Mouse (Mus musculus) forebrain, embryonic 11.5 days (tissue): ENCODE results near the gene Lzts2. TPM values are rescaled to one million over a fixed set of nuclear protein-coding genes. Genes with fewer than 3 reads are reported as not detected.
A peak's percentile ranks its signal among the peaks of the same experiment; 100 is the strongest.

ENCODE experiments used
- ATAC-seq: fragments of 200-750 bp; cut with Nextera tagmentation; replicated peaks from 2 replicates; pipeline ENCODE4 v1.8.0; 2017; ENCODE audit warnings: moderate TSS enrichment; ENCODE audit not compliant: low FRiP score
- DNase-seq: peaks from one replicate; pipeline ENCODE4 v3.0.0-alpha.2; 2017; ENCODE audit warnings: low spot score
- H3K27ac ChIP-seq: fragments of 300-500 bp; sonication (generic); 2 replicates; pipeline ENCODE4 v1.5.1; 2014; ENCODE audit warnings: low read depth, low read length
- H3K27me3 ChIP-seq: fragments of 300-500 bp; sonication (generic); 2 replicates; pipeline ENCODE4 v1.6.1; 2014; ENCODE audit warnings: mild to moderate bottlenecking, low read length, mixed read lengths; ENCODE audit not compliant: control insufficient read depth, insufficient read depth
- H3K36me3 ChIP-seq: fragments of 300-500 bp; sonication (generic); 2 replicates; pipeline ENCODE4 v1.6.1; 2014; ENCODE audit warnings: mild to moderate bottlenecking, low read length, moderate library complexity, mixed read lengths; ENCODE audit not compliant: control insufficient read depth, insufficient read depth
- H3K4me1 ChIP-seq: fragments of 300-500 bp; sonication (generic); replicated peaks from 2 replicates; pipeline ENCODE4 v1.6.1; 2014; ENCODE audit warnings: low read length, mixed read lengths; ENCODE audit not compliant: control insufficient read depth, insufficient read depth
- H3K4me2 ChIP-seq: fragments of 300-500 bp; sonication (generic); 2 replicates; pipeline ENCODE4 v1.6.1; 2014; ENCODE audit warnings: low read depth, mild to moderate bottlenecking, low read length, moderate library complexity, mixed read lengths; ENCODE audit not compliant: severe bottlenecking
- H3K4me3 ChIP-seq: fragments of 300-500 bp; sonication (generic); 2 replicates; pipeline ENCODE4 v1.5.1; 2014; ENCODE audit warnings: low read depth, low read length
- H3K9ac ChIP-seq: fragments of 300-500 bp; sonication (generic); 2 replicates; pipeline ENCODE4 v1.6.1; 2014; ENCODE audit warnings: low read length
- H3K9me3 ChIP-seq: fragments of 300-500 bp; sonication (generic); 2 replicates; pipeline ENCODE4 v1.6.1; 2016; ENCODE audit warnings: low read length, mixed read lengths; ENCODE audit not compliant: control insufficient read depth
- WGBS: fragments of 180-500 bp; shearing (Covaris S2); extraction: QIAGEN DNeasy Blood & Tissue Kit; methylation state at CpG from one replicate; pipeline ENCODE4 v1.1.7; 2014; 5-methylcytosine and 5-hydroxymethylcytosine counted together
- polyA plus RNA-seq: library from polyadenylated mRNA; unstranded; fragments of >200 nt; fragmentation: Nextera tagmentation; extraction: Ambion mirVana; gene quantifications from 2 replicates; pipeline ENCODE4 v1.2.1, GENCODE M21; 2014

Gene Lzts2
- polyA plus RNA-seq, 1 experiment from 2014 or later: 56.9 TPM

GRCm38 (mm10) chr19:45056364-45056763 lies 42.1 kb downstream of the Lzts2 start:
- 53% methylated on average over 4 of the region's 4 CpGs for WGBS
- Histone ChIP-seq H3K4me2 (no peak overlapping the region), H3K27ac (no peak overlapping the region), H3K4me1 (peaks cover 7% of the 10 kb centered on the region; the same call in 1 of the 2 replicates), H3K36me3 (no peaks in the 10 kb centered on the region), H3K9me3 (no peaks in the 10 kb centered on the region), H3K27me3 (no peaks in the 10 kb centered on the region), H3K4me3 (no peak overlapping the region), H3K9ac (no peak overlapping the region)
- no peak for ATAC-seq
- DNase-seq: no peak

- Histone ChIP-seq H3K4me2 (peak overlapping the region; percentile 90), H3K27me3 (no peaks in the 10 kb centered on the region), H3K4me1 (peaks cover 7% of the 10 kb centered on the region; the same call in 1 of the 2 replicates), H3K9ac (peak overlapping the region; percentile 67; the same call in 1 of the 2 replicates), H3K36me3 (no peaks in the 10 kb centered on the region), H3K27ac (0 out of 2 replicates have a peak overlapping the region, but pooled peaks have one; percentile 96), H3K4me3 (peak overlapping the region; percentile 58; the same call in 1 of the 2 replicates), H3K9me3 (no peaks in the 10 kb centered on the region)
- no peak for DNase-seq
- no peak for ATAC-seq
- WGBS: 89% methylated on average over 7 of the region's 7 CpGs
Measured at GRCm38 (mm10) chr19:45056908-45057698, 42.9 kb downstream of the Lzts2 start.

- DNase-seq: no peak
- ATAC-seq: no peak
- peak overlapping the region; percentile 58 for H3K4me3 ChIP-seq
- H3K27ac ChIP-seq: peak overlapping the region; percentile 96
- peaks cover 7% of the 10 kb centered on the region; the same call in 1 of the 2 replicates for H3K4me1 ChIP-seq
- H3K9me3 ChIP-seq: no peaks in the 10 kb centered on the region
- WGBS: 50% methylated on average over 7 of the region's 7 CpGs
- peak overlapping the region; percentile 90 for H3K4me2 ChIP-seq
- no peaks in the 10 kb centered on the region for H3K27me3 ChIP-seq
- peak overlapping the region; percentile 67 for H3K9ac ChIP-seq
- H3K36me3 ChIP-seq: no peaks in the 10 kb centered on the region
Measured at GRCm38 (mm10) chr19:45057724-45058112, 43.5 kb downstream of the Lzts2 start.

GRCm38 (mm10) chr19:45058113-45058839 lies 44.1 kb downstream of the Lzts2 start:
- peak overlapping the region; percentile 58 for H3K4me3 ChIP-seq
- peaks cover 7% of the 10 kb centered on the region; the same call in 1 of the 2 replicates for H3K4me1 ChIP-seq
- peak overlapping the region; percentile 90 for H3K4me2 ChIP-seq
- no peaks in the 10 kb centered on the region for H3K36me3 ChIP-seq
- H3K9me3 ChIP-seq: no peaks in the 10 kb centered on the region
- H3K27ac ChIP-seq: peak overlapping the region; percentile 96
- peak; percentile 96 for DNase-seq
- peak; percentile 97 for ATAC-seq
- H3K9ac ChIP-seq: peak overlapping the region; percentile 85
- WGBS: under 1% methylated on average over 34 of the region's 34 CpGs
- no peaks in the 10 kb centered on the region for H3K27me3 ChIP-seq

GRCm38 (mm10) chr19:45058841-45059240 lies 44.6 kb downstream of the Lzts2 start:
- Histone ChIP-seq H3K9ac (peak overlapping the region; percentile 85), H3K4me1 (peaks cover 9% of the 10 kb centered on the region; the same call in 1 of the 2 replicates), H3K9me3 (no peaks in the 10 kb centered on the region), H3K36me3 (no peaks in the 10 kb centered on the region), H3K27ac (peak overlapping the region; percentile 96), H3K4me3 (peak overlapping the region; percentile 58), H3K27me3 (no peaks in the 10 kb centered on the region), H3K4me2 (peak overlapping the region; percentile 90)
- ATAC-seq (no peak), DNase-seq (no peak)
- WGBS: 1% methylated on average over 14 of the region's 14 CpGs

DNA sequence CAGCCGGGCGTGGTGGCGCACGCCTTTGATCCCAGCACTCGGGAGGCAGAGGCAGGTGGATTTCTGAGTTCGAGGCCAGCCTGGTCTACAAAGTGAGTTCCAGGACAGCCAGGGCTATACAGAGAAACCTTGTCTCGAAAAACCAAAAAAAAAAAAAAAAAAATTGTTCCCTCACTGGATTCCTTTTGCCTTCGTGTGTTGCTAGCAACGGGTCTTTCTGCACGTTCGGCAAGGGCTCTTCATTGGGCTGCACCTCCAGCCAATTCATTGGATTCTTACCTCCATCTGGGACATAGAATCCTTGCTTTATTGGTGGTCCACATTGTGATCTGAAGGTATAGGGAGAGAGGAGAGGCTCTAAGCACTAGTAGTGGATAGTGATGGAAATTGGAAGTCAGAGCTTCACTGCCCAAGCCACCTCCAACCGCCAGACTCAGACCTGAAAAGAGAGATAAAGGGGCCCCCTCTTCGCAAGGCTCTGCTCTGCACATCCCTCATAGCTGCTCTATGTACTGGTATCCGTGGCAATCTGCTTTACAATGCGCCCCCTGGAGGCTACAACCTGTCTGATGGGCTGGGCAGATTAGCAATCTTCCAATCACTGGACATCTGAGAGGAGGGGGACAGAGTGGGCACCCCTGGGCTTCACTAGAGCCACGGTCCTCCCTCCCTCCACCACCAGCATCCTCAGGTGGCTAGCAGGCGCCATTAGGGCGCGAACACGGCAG lies 49.5 kb downstream of the Lzts2 start:
- 0 out of 2 replicates have a peak overlapping the region, but pooled peaks have one; percentile 27 for H3K9ac ChIP-seq
- no peak overlapping the region for H3K4me3 ChIP-seq
- ATAC-seq (0 out of 2 replicates have a peak, but pooled peaks have one; percentile 46), DNase-seq (peak; percentile 81)
- no peaks in the 10 kb centered on the region for H3K9me3 ChIP-seq
- H3K4me1 ChIP-seq: peaks cover 5% of the 10 kb centered on the region; the same call in 1 of the 2 replicates
- no peaks in the 10 kb centered on the region for H3K36me3 ChIP-seq
- H3K27me3 ChIP-seq: peaks cover 44% of the 10 kb centered on the region
- no peak overlapping the region for H3K27ac ChIP-seq
- 0 out of 2 replicates have a peak overlapping the region, but pooled peaks have one; percentile 15 for H3K4me2 ChIP-seq
- 41% methylated on average over 18 of the region's 20 CpGs for WGBS

GRCm38 (mm10) chr19:45065226-45065625 lies 51.0 kb downstream of the Lzts2 start:
- no peak for DNase-seq
- Histone ChIP-seq H3K4me2 (no peak overlapping the region), H3K9ac (no peak overlapping the region), H3K9me3 (no peaks in the 10 kb centered on the region), H3K27me3 (peaks cover 45% of the 10 kb centered on the region), H3K4me1 (peaks cover 5% of the 10 kb centered on the region; the same call in 1 of the 2 replicates), H3K27ac (no peak overlapping the region), H3K4me3 (no peak overlapping the region), H3K36me3 (no peaks in the 10 kb centered on the region)
- WGBS: 3% methylated on average over 21 of the region's 21 CpGs
- ATAC-seq: no peak

DNA sequence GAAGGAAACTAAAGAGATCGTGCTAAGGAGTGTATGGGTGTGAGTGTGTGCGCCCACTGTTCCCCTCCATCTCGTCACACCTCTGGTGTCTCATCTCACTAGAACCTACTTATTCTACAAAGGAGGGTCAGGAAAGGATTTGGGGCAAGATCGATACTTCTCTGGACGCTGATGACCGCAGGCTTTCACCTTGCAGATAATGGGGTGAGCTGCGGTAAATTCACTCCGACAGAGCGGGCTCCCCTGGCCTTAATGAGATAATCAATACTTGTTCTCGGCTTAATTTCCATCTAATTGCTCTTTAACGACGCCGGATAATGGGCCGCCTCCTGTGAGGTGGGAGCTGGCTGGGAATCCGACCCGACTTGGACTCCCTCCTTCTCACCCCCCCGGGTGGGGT lies 53.0 kb downstream of the Lzts2 start:
- Histone ChIP-seq H3K36me3 (no peaks in the 10 kb centered on the region), H3K4me2 (no peak overlapping the region), H3K4me1 (peaks cover 5% of the 10 kb centered on the region; the same call in 1 of the 2 replicates), H3K27me3 (peaks cover 47% of the 10 kb centered on the region), H3K9me3 (no peaks in the 10 kb centered on the region), H3K9ac (no peak overlapping the region), H3K27ac (no peak overlapping the region), H3K4me3 (no peak overlapping the region)
- WGBS: 7% methylated on average over 17 of the region's 17 CpGs
- DNase-seq (no peak), ATAC-seq (no peak)
